Mouse (Mus musculus) testis, adult 2 months (tissue): ENCODE results near the gene Iqsec1.

Experiments
- CTCF ChIP-seq: fragments of 200-500 bp; IDR thresholded peaks from 2 replicates; pipeline ENCODE4 v1.5.1; 2012; ENCODE audit warnings: low read depth, mild to moderate bottlenecking, inconsistent platforms, low read length, moderate library complexity; ENCODE audit not compliant: control insufficient read depth, insufficient read depth, insufficient replicate concordance
- POLR2A ChIP-seq: fragments of 200-500 bp; IDR thresholded peaks from 2 replicates; pipeline ENCODE4 v1.6.1; 2012; ENCODE audit warnings: low read depth, mild to moderate bottlenecking, inconsistent platforms, low read length, moderate library complexity; ENCODE audit not compliant: control insufficient read depth

GRCm38 (mm10) chr6:90812072-90812471 is 176.4 kb downstream of the Iqsec1 start:
- TF ChIP-seq CTCF (no peak), POLR2A (no peak)
